Mouse (Mus musculus) intestine, embryonic 15.5 days (tissue): ENCODE measurements around the gene Gm20605. TPM values are rescaled to one million over a fixed set of nuclear protein-coding genes. Genes with fewer than 3 reads are reported as not detected.

ENCODE experiments used
- ATAC-seq: fragments of 200-750 bp; cut with Nextera tagmentation; 2 replicates; pipeline ENCODE4 v1.8.0; 2017; ENCODE audit warnings: moderate TSS enrichment, moderate library complexity
- H3K27ac ChIP-seq: fragments of 300-500 bp; sonication (generic); 2 replicates; pipeline ENCODE4 v1.5.1; 2015; ENCODE audit warnings: mild to moderate bottlenecking, inconsistent platforms
- H3K27me3 ChIP-seq: fragments of 300-500 bp; sonication (generic); replicated peaks from 2 replicates; pipeline ENCODE4 v1.6.1; 2015; ENCODE audit warnings: inconsistent platforms
- H3K36me3 ChIP-seq: fragments of 300-500 bp; sonication (generic); 2 replicates; pipeline ENCODE4 v1.6.1; 2015; ENCODE audit warnings: inconsistent platforms
- H3K4me1 ChIP-seq: fragments of 300-500 bp; sonication (generic); replicated peaks from 2 replicates; pipeline ENCODE4 v1.6.1; 2015; ENCODE audit warnings: inconsistent platforms
- H3K4me2 ChIP-seq: fragments of 300-500 bp; sonication (generic); replicated peaks from 2 replicates; pipeline ENCODE4 v1.6.1; 2015; ENCODE audit warnings: mild to moderate bottlenecking, inconsistent platforms
- H3K4me3 ChIP-seq: fragments of 300-500 bp; sonication (generic); replicated peaks from 2 replicates; pipeline ENCODE4 v1.5.1; 2015; ENCODE audit warnings: inconsistent platforms
- H3K9ac ChIP-seq: fragments of 300-500 bp; sonication (generic); 2 replicates; pipeline ENCODE4 v1.6.1; 2015; ENCODE audit warnings: inconsistent platforms
- H3K9me3 ChIP-seq: fragments of 300-500 bp; sonication (generic); 2 replicates; pipeline ENCODE4 v1.6.1; 2016; ENCODE audit warnings: inconsistent platforms
- WGBS: fragments of 180-500 bp; shearing (Covaris S2); methylation state at CpG from one replicate; pipeline ENCODE4 v1.1.7; 2015; 5-methylcytosine and 5-hydroxymethylcytosine counted together
- polyA plus RNA-seq: library from polyadenylated mRNA; unstranded; fragments of >200 nt; fragmentation: Nextera tagmentation; extraction: Ambion mirVana; gene quantifications from 2 replicates; pipeline ENCODE4 v1.2.1, GENCODE M21; 2015

Gene Gm20605
- polyA plus RNA-seq, 1 experiment from 2014 or later = 7.4 TPM

DNA sequence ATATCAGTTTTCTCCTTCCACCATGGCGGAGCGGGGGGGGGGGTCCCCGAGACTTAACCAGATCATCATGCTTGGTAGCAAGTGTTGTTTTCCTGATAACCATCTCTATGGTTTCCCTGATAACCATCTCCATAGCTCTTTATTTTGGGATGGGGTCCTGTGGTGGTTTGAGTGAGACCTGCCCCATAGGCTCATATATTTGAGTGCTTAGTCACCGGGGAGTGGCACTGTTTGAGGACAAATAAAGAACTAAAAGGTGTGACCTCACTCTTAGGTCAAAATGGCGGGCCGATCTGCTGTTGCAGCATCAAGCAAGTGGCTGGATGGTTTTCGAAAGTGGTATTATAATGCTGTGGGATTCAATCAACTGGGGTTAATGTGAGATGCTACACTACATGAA is 13.6 kb upstream of the Gm20605 start:
- Histone ChIP-seq H3K4me1 (peaks cover 28% of the 10 kb centered on the region), H3K36me3 (no peaks in the 10 kb centered on the region), H3K4me2 (no peak overlapping the region), H3K9me3 (no peaks in the 10 kb centered on the region), H3K27me3 (no peaks in the 10 kb centered on the region), H3K9ac (no peak overlapping the region), H3K4me3 (no peak overlapping the region), H3K27ac (no peak overlapping the region)
- WGBS = 79% methylated on average over 7 of the region's 7 CpGs
- ATAC-seq = no peak

DNA sequence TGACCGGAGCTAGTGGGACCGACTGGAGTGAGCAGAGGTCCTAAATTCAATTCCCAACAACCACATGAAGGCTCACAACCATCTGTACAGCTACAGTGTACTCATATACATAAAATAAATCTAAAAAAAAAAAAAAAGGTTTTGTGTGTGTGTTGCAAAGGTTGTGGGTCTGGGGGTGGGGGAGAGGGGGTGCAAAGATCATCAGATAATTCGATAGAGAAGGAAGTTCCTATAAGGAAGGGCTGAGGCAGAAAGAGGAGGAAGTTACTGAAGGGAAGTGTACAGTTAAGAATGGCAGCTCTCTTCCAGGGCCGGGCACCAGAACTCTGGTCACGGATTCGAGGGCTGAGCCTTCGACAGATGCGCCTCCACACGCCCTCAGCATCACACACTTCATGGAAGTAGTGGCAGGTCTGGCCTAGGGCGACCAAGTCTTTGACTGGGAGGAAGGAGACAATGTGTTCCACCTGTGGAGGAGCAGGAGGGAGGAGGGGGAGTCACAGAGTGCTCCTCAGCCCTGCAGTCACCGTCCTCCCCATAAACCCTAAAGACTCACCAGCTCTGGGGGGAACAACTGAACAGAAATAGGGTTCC is 4.9 kb upstream of the Gm20605 start:
- ATAC-seq = no peak
- Histone ChIP-seq H3K4me2 (no peak overlapping the region), H3K9ac (no peak overlapping the region)

GRCm38 (mm10) chr5:137627991-137628390 is 984 bp upstream of the Gm20605 start:
- peak overlapping the region; percentile 59 for H3K9ac ChIP-seq
- ATAC-seq = no peak
- peak overlapping the region; percentile 92 for H3K27ac ChIP-seq

More for the DNA sequence above, 4.9 kb upstream of the Gm20605 start:
- no peaks in the 10 kb centered on the region for H3K9me3 ChIP-seq
- H3K4me1 ChIP-seq = no peaks in the 10 kb centered on the region; the same call in none of the 2 replicates
- no peak overlapping the region for H3K27ac ChIP-seq
- no peak overlapping the region for H3K4me3 ChIP-seq
- WGBS = 80% methylated on average over 11 of the region's 11 CpGs
- H3K36me3 ChIP-seq = no peaks in the 10 kb centered on the region
- H3K27me3 ChIP-seq = no peaks in the 10 kb centered on the region

DNA sequence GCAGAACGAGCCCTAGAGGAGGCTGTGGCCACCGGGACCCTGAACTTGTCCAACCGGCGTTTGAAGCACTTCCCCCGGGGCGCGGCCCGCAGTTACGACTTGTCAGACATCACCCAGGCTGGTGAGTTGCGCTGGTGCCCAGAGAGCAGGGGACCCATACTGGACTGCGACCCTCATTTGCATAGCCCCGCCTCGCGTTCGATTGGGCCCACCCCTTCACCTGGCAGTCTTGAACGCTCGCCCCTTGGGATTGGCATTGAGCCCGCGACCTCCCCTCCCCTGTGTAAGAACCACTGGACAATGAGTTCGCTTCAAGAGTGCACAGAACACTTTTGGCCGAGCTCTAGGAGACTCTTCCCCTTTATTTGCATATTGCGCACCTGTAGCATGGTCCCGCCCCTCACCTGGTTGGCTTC is 339 bp downstream of the Gm20605 start:
- WGBS = 0% methylated on average over 23 of the region's 23 CpGs
- Histone ChIP-seq H3K4me2 (peak overlapping the region; percentile 85), H3K9ac (peak overlapping the region; percentile 84), H3K9me3 (no peaks in the 10 kb centered on the region), H3K36me3 (peaks cover 7% of the 10 kb centered on the region), H3K27ac (peak overlapping the region; percentile 99), H3K4me3 (peak overlapping the region; percentile 91), H3K4me1 (peaks cover 38% of the 10 kb centered on the region), H3K27me3 (no peaks in the 10 kb centered on the region)
- ATAC-seq = peak; percentile 57

More at GRCm38 (mm10) chr5:137627991-137628390, 984 bp upstream of the Gm20605 start:
- no peaks in the 10 kb centered on the region for H3K36me3 ChIP-seq
- no peaks in the 10 kb centered on the region for H3K27me3 ChIP-seq
- H3K4me2 ChIP-seq = peak overlapping the region; percentile 83
- peak overlapping the region; percentile 91 for H3K4me3 ChIP-seq
- no peaks in the 10 kb centered on the region for H3K9me3 ChIP-seq
- H3K4me1 ChIP-seq = peaks cover 31% of the 10 kb centered on the region
- 2% methylated on average over 9 of the region's 9 CpGs for WGBS

DNA sequence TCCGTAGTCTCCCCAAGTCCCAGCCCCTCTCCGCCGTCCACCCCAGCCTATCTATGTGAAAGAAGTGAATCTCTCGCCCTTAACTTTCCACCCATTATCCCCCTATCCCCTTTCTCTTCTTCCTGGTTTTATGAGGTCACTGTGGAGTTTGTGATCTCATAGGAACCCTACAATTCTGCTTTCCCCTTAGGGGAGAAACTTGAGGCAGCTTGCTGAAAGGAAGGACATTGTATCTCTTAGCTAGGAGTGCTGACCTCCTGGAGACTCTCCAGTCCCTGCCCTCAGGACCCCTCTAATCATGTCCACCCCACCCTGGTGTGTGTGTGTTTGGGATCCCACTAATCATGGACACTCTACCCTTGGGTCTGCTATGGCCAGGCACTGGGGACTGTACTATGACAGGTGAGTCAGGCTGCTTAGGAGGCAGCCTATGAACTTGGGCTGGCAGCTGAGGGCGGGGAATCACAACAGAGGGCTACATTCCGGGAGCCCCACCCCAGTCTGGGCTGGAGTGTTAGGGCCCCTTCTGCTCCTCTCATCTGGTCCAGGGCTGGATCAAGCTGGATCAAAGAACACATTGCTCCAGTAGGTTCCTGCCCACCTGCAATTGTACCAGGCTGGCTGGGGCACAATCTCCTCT is 1.1 kb downstream of the Gm20605 start:
- H3K27me3 ChIP-seq = no peaks in the 10 kb centered on the region
- ATAC-seq = peak; percentile 50
- peak overlapping the region; percentile 84 for H3K9ac ChIP-seq
- WGBS = 18% methylated on average over 6 of the region's 6 CpGs
- H3K27ac ChIP-seq = peak overlapping the region; percentile 99
- no peaks in the 10 kb centered on the region for H3K9me3 ChIP-seq
- peaks cover 7% of the 10 kb centered on the region for H3K36me3 ChIP-seq
- peaks cover 38% of the 10 kb centered on the region for H3K4me1 ChIP-seq
- H3K4me2 ChIP-seq = peak overlapping the region; percentile 85
- H3K4me3 ChIP-seq = peak overlapping the region; percentile 91

- no peak for ATAC-seq
- 10% methylated on average over 3 of the region's 3 CpGs for WGBS
Observed at GRCm38 (mm10) chr5:137630602-137631001, 1.6 kb downstream of the Gm20605 start.

DNA sequence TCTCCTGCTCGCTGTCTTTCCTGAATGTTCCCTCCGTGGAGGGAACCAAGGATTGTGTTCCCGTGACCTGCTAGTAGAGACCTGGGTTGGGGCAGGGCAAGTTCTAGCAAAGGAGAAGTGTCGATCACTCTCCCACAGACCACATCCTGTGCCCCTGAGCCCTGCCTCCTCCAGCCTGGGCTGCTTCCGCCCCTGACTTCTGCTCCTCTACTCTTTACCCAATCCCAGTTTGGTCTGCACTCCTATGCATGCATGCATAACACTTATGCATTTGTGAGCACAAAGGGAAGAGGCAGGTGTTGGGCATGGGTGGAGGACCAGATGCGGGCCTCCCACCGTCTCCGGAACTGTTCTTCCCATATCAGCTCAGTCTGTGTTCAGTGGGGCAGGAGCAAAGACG is 2.2 kb downstream of the Gm20605 start:
- H3K4me1 ChIP-seq = peaks cover 38% of the 10 kb centered on the region
- H3K36me3 ChIP-seq = peaks cover 12% of the 10 kb centered on the region
- H3K4me2 ChIP-seq = peak overlapping the region; percentile 85
- H3K27ac ChIP-seq = peak overlapping the region; percentile 99
- no peak for ATAC-seq
- H3K9me3 ChIP-seq = no peaks in the 10 kb centered on the region
- WGBS = 53% methylated on average over 9 of the region's 9 CpGs
- no peaks in the 10 kb centered on the region for H3K27me3 ChIP-seq
- H3K9ac ChIP-seq = peak overlapping the region; percentile 84
- H3K4me3 ChIP-seq = peak overlapping the region; percentile 91

More at GRCm38 (mm10) chr5:137630602-137631001, 1.6 kb downstream of the Gm20605 start:
- Histone ChIP-seq H3K27me3 (no peaks in the 10 kb centered on the region), H3K9ac (peak overlapping the region; percentile 84), H3K9me3 (no peaks in the 10 kb centered on the region), H3K4me1 (peaks cover 38% of the 10 kb centered on the region), H3K36me3 (peaks cover 8% of the 10 kb centered on the region), H3K4me2 (peak overlapping the region; percentile 85), H3K4me3 (peak overlapping the region; percentile 91), H3K27ac (peak overlapping the region; percentile 99)

DNA sequence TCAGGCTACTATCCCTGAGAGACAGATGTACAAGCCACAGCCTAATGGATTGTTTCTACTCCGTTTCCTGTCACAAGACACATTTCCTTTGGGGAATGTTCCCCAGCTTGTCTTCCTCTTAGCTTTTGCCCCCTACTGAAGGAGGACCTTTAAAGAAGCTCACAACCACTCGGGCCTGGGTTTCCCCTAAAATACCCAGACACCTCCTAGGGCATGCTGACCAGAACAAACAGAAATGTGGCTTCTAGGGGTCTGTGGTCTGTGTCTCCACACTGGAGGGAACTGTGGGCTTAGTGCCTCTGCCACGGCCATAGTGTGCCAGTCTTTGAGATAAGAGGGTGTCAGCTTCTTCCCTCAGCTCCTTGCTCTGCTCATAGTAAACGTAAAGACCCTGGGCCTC is 2.6 kb downstream of the Gm20605 start:
- Histone ChIP-seq H3K9me3 (no peaks in the 10 kb centered on the region), H3K27me3 (no peaks in the 10 kb centered on the region), H3K4me2 (peak overlapping the region; percentile 85), H3K36me3 (peaks cover 16% of the 10 kb centered on the region), H3K4me3 (peak overlapping the region; percentile 91; the same call in 1 of the 2 replicates), H3K9ac (peak overlapping the region; percentile 35), H3K4me1 (peaks cover 38% of the 10 kb centered on the region), H3K27ac (peak overlapping the region; percentile 99; the same call in 1 of the 2 replicates)
- ATAC-seq = no peak
- WGBS = 49% methylated on average over 4 of the region's 4 CpGs

DNA sequence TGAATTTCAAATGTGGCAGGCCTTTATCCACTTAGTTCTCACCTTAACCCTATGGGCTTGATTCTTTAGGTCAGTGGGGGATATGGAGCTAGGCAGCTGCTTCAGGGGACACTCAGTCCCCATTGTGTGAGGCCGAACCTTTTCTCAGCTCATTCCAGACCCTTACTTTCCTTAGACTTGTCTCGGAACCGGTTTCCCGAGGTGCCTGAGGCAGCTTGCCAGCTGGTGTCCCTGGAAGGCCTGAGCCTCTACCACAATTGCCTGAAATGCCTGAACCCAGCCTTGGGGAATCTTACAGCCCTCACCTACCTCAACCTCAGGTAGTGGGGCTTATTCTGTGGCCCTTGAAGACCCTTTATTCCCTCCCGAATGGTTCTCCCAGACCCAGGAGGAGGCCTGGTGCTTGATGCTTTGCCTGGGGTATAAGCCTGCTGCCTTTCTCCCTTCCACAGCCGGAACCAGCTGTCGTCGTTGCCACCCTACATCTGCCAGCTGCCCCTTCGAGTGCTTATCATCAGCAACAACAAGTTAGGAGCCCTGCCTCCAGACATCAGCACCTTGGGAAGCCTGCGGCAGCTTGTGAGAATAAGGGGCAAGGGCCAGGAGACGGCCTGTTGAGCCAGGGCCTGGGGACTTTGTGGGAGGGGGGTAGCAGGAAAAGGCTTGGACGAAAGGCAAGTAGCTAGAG is 4.6 kb downstream of the Gm20605 start:
- Histone ChIP-seq H3K9me3 (no peaks in the 10 kb centered on the region), H3K9ac (no peak overlapping the region), H3K27me3 (no peaks in the 10 kb centered on the region), H3K27ac (no peak overlapping the region), H3K4me1 (peaks cover 38% of the 10 kb centered on the region), H3K4me3 (no peak overlapping the region), H3K36me3 (peaks cover 34% of the 10 kb centered on the region), H3K4me2 (no peak overlapping the region)
- no peak for ATAC-seq
- 77% methylated on average over 12 of the region's 12 CpGs for WGBS

DNA sequence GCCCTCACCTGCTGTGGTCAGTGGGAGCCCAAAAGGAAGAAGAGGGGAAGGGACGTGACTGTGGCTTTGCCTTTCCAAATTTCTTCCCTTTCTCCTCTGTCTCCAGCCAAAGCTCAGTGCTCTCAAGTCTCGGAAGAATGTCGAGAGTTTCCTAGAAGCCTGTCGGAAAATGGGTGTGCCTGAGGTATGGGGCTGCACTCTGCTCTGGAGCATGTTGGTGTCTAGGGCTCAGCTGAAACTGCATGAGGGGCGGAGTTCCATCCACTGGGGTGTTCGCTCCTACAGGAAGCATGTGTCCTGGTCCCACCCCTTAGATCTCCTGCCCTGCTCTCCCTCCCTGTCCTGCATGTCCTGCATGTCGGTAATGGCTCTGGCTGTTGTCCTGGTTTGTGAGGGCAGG is 10.5 kb downstream of the Gm20605 start:
- Histone ChIP-seq H3K4me3 (no peak overlapping the region), H3K4me1 (0 out of 2 replicates have a peak, but pooled peaks cover 6% of the 10 kb centered on the region), H3K9me3 (no peaks in the 10 kb centered on the region), H3K36me3 (peaks cover 54% of the 10 kb centered on the region), H3K4me2 (no peak overlapping the region), H3K27ac (no peak overlapping the region), H3K9ac (no peak overlapping the region), H3K27me3 (peaks cover 10% of the 10 kb centered on the region; the same call in 1 of the 2 replicates)
- ATAC-seq = no peak
- WGBS = 79% methylated on average over 7 of the region's 7 CpGs

GRCm38 (mm10) chr5:137641054-137641453 is 12.1 kb downstream of the Gm20605 start, which contains the start of gene Sap25:
Sap25 (plus strand) TSS chr5:137641334.
- WGBS = 85% methylated on average over 19 of the region's 19 CpGs
- H3K36me3 ChIP-seq = peaks cover 49% of the 10 kb centered on the region
- peaks cover 15% of the 10 kb centered on the region; the same call in 1 of the 2 replicates for H3K4me1 ChIP-seq
- H3K4me3 ChIP-seq = no peak within 1 kb of the TSS
- no peak within 1 kb of the TSS for H3K9ac ChIP-seq
- no peak for ATAC-seq
- H3K27ac ChIP-seq = no peak within 1 kb of the TSS
- H3K9me3 ChIP-seq = no peaks in the 10 kb centered on the region
- H3K27me3 ChIP-seq = peaks cover 22% of the 10 kb centered on the region
- H3K4me2 ChIP-seq = no peak within 1 kb of the TSS

GRCm38 (mm10) chr5:137642886-137643285 is 13.9 kb downstream of the Gm20605 start:
- peaks cover 22% of the 10 kb centered on the region for H3K27me3 ChIP-seq
- no peak overlapping the region for H3K9ac ChIP-seq
- peaks cover 20% of the 10 kb centered on the region; the same call in 1 of the 2 replicates for H3K4me1 ChIP-seq
- ATAC-seq = no peak
- no peak overlapping the region for H3K4me3 ChIP-seq
- WGBS = 37% methylated on average over 4 of the region's 4 CpGs
- H3K36me3 ChIP-seq = peaks cover 31% of the 10 kb centered on the region
- H3K4me2 ChIP-seq = no peak overlapping the region
- no peaks in the 10 kb centered on the region for H3K9me3 ChIP-seq
- no peak overlapping the region for H3K27ac ChIP-seq
